Comparison of ENCODE assay signal across 9 mouse cellular contexts in the genomic region with DNA sequence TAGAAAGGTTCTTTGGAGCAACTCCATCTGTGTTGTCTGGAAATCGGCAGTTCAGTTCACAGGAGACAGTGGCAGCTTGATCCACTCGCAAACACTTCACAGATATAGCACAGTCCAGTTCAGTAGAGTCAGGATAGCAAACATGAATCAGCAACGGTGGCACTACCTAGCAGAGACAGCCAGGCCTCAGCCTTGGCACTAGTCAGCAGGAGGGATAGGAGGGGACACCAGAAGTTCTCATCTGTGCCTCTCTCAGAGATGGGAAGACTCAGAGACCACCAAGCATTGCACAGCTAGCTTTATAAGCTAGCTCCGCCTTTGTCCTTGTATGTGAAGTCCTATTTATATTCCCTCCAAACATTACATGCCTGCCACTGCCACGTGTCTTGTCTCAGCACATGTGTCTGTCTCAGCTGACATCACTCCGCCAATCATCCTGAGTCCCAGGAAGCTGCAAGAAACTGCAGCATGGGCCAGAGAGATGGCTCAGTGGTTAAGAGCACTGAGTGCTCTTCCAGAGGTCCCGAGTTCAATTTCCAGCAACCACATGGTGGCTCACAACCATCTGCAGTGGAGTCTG. TPM values are rescaled to one million over a fixed set of nuclear protein-coding genes. Genes with fewer than 3 reads are reported as not detected.
A peak's percentile ranks its signal among the peaks of the same experiment; 100 is the strongest.
DNase-seq lines count a peak whose midpoint lies in the region; ATAC-seq and TF ChIP-seq lines count a peak whose summit lies in the region.
"Had no signal": no experiment of that assay in that cellular context is flagged by ENCODE, and none has a peak within 500 bp of the region (broad histone marks: within the 10 kb centered on the region; RNA-seq: fewer than 3 reads in every experiment).

No protein-coding gene starts in this region.

- peaks cover 38% of the 10 kb centered on the region for H3K27me3 ChIP-seq in heart, embryonic 13.5 days (replicated peaks)
- peaks cover 24% of the 10 kb centered on the region for H3K27me3 ChIP-seq in embryonic facial prominence, embryonic 10.5 days (replicated peaks; ENCODE audit: low read depth, poor library complexity, severe bottlenecking)
- H3K27me3 ChIP-seq in hindbrain, postnatal 0 days (ENCODE audit: insufficient read depth, low read length): no peaks in the 10 kb centered on the region
- no peaks in the 10 kb centered on the region for H3K27me3 ChIP-seq in midbrain, embryonic 15.5 days (replicated peaks)

- peak; percentile 21; the same call in 1 of the 2 replicates for TF ChIP-seq CTCF in hindbrain, postnatal 0 days (IDR thresholded peaks at IDR 0.05; ENCODE audit: low read depth)

- no peak for DNase-seq in heart, adult 8-10 months (ENCODE audit: low spot score)
- DNase-seq in embryonic facial prominence, embryonic 10.5 days (ENCODE audit: low spot score): no peak
- DNase-seq in hindbrain, postnatal 0 days (ENCODE audit: low spot score): no peak
- no peak for DNase-seq in cerebellum, adult 18-20 months
- DNase-seq in layer of hippocampus, adult 11-12 months (ENCODE audit: low spot score): no peak
- DNase-seq in frontal cortex, adult 2 months (ENCODE audit: extremely low spot score in 1 of 2, low spot score in 1 of 2): no peak
- DNase-seq: cerebellum, postnatal 25 days had no signal

- H3K4me1 ChIP-seq in heart, embryonic 13.5 days: peaks cover 27% of the 10 kb centered on the region
- peaks cover 36% of the 10 kb centered on the region for H3K4me1 ChIP-seq in embryonic facial prominence, embryonic 10.5 days
- no peaks in the 10 kb centered on the region for H3K4me1 ChIP-seq in hindbrain, postnatal 0 days (ENCODE audit: insufficient read depth, low read length)
- H3K4me1 ChIP-seq in midbrain, embryonic 15.5 days: peaks cover 30% of the 10 kb centered on the region

- H3K9me3 ChIP-seq in heart, embryonic 13.5 days: no peaks in the 10 kb centered on the region
- H3K9me3 ChIP-seq in embryonic facial prominence, embryonic 10.5 days: no peaks in the 10 kb centered on the region
- no peaks in the 10 kb centered on the region for H3K9me3 ChIP-seq in hindbrain, postnatal 0 days (ENCODE audit: low read length)
- H3K9me3 ChIP-seq in midbrain, embryonic 15.5 days: no peaks in the 10 kb centered on the region

- H3K27ac ChIP-seq in heart, embryonic 13.5 days (replicated peaks): peak overlapping the region; percentile 73
- H3K27ac ChIP-seq in embryonic facial prominence, embryonic 10.5 days (replicated peaks): peak overlapping the region; percentile 54; the same call in 1 of the 2 replicates
- H3K27ac ChIP-seq in hindbrain, postnatal 0 days: no peak overlapping the region
- 0 out of 2 replicates have a peak overlapping the region, but pooled peaks have one; percentile 25 for H3K27ac ChIP-seq in midbrain, embryonic 15.5 days

- peak overlapping the region; percentile 45 for H3K4me3 ChIP-seq in heart, embryonic 13.5 days
- H3K4me3 ChIP-seq in embryonic facial prominence, embryonic 10.5 days: peak overlapping the region; percentile 50
- peak overlapping the region; percentile 10; the same call in 1 of the 2 replicates for H3K4me3 ChIP-seq in hindbrain, postnatal 0 days (ENCODE audit: low read length)
- H3K4me3 ChIP-seq in midbrain, embryonic 15.5 days: peak overlapping the region; percentile 26

- peak overlapping the region; percentile 64 for H3K4me2 ChIP-seq in heart, embryonic 13.5 days
- peak overlapping the region; percentile 34; the same call in 1 of the 2 replicates for H3K4me2 ChIP-seq in hindbrain, postnatal 0 days (ENCODE audit: low read depth, low read length)
- H3K4me2 ChIP-seq in midbrain, embryonic 15.5 days: peak overlapping the region; percentile 40

- 68% methylated on average over 7 of the region's 7 CpGs for WGBS in heart, embryonic 13.5 days
- WGBS in embryonic facial prominence, embryonic 10.5 days: 81% methylated on average over 7 of the region's 7 CpGs
- 67% methylated on average over 7 of the region's 7 CpGs for WGBS in hindbrain, postnatal 0 days
- WGBS in midbrain, embryonic 15.5 days: 68% methylated on average over 7 of the region's 7 CpGs

- peak overlapping the region; percentile 50 for H3K9ac ChIP-seq in heart, embryonic 13.5 days
- H3K9ac ChIP-seq in hindbrain, postnatal 0 days (replicated peaks; ENCODE audit: low read length): no peak overlapping the region
- no peak overlapping the region for H3K9ac ChIP-seq in midbrain, embryonic 15.5 days

- H3K36me3 ChIP-seq in heart, embryonic 13.5 days: no peaks in the 10 kb centered on the region
- H3K36me3 ChIP-seq in embryonic facial prominence, embryonic 10.5 days (replicated peaks): no peaks in the 10 kb centered on the region
- H3K36me3 ChIP-seq in hindbrain, postnatal 0 days (ENCODE audit: insufficient read depth, low read length): no peaks in the 10 kb centered on the region
- H3K36me3 ChIP-seq in midbrain, embryonic 15.5 days (replicated peaks): no peaks in the 10 kb centered on the region

- no peak for ATAC-seq in heart, embryonic 13.5 days (ENCODE audit: extremely low read depth, insufficient number of reproducible peaks, low FRiP score, low TSS enrichment)
- ATAC-seq in hindbrain, postnatal 0 days: no peak
- no peak for ATAC-seq in midbrain, embryonic 15.5 days (replicated peaks)

RNA-seq across cellular contexts. Expression of a gene that starts 1.9 kb away (rescaled TPM):
- 67.0 and 69.5 TPM in 2 replicates for polyA plus RNA-seq in heart, embryonic 13.5 days (2015; fragmentation: Nextera tagmentation; extraction: Ambion mirVana)
- total RNA-seq in heart, adult 8-10 months (2022): 100 to 1,000 TPM; 791 to 970 (median 864) TPM
- polyA plus RNA-seq in embryonic facial prominence, embryonic 10.5 days (2016; fragmentation: Nextera tagmentation; extraction: Ambion mirVana): 29.0 and 30.6 TPM in 2 replicates
- 288 and 303 TPM in 2 replicates for total RNA-seq in hindbrain, postnatal 0 days (2014; rRNA removed)
- polyA plus RNA-seq in hindbrain, postnatal 0 days (2015; fragmentation: Nextera tagmentation; extraction: Ambion mirVana): 143 and 144 TPM in 2 replicates
- 105 and 113 TPM in 2 replicates for polyA plus RNA-seq in midbrain, embryonic 15.5 days (2015; fragmentation: Nextera tagmentation; extraction: Ambion mirVana)
- 327 and 338 TPM in 2 replicates for polyA plus RNA-seq in frontal cortex, adult 2 months (2012; rRNA removed)

RNA-seq across cellular contexts. Expression of a gene that starts 23.5 kb away (rescaled TPM):
- 291 and 314 TPM in 2 replicates for polyA plus RNA-seq in heart, embryonic 13.5 days (2015; fragmentation: Nextera tagmentation; extraction: Ambion mirVana)
- 10 to 100 TPM; 63.3 to 65.5 (median 64.3) TPM for total RNA-seq in heart, adult 8-10 months (2022)
- polyA plus RNA-seq in embryonic facial prominence, embryonic 10.5 days (2016; fragmentation: Nextera tagmentation; extraction: Ambion mirVana): 273 and 284 TPM in 2 replicates
- 232 and 241 TPM in 2 replicates for total RNA-seq in hindbrain, postnatal 0 days (2014; rRNA removed)
- 216 and 218 TPM in 2 replicates for polyA plus RNA-seq in hindbrain, postnatal 0 days (2015; fragmentation: Nextera tagmentation; extraction: Ambion mirVana)
- polyA plus RNA-seq in midbrain, embryonic 15.5 days (2015; fragmentation: Nextera tagmentation; extraction: Ambion mirVana): 203 and 212 TPM in 2 replicates
- 89.8 and 93.1 TPM in 2 replicates for polyA plus RNA-seq in frontal cortex, adult 2 months (2012; rRNA removed)

RNA-seq across cellular contexts. Expression of a gene that starts 39.8 kb away (rescaled TPM):
- polyA plus RNA-seq in heart, embryonic 13.5 days (2015; fragmentation: Nextera tagmentation; extraction: Ambion mirVana): 13.5 and 14.3 TPM in 2 replicates
- total RNA-seq in heart, adult 8-10 months (2022): 1 to 10 TPM; 2.1 to 3.2 (median 2.8) TPM
- 3.3 and 4.8 TPM in 2 replicates for polyA plus RNA-seq in embryonic facial prominence, embryonic 10.5 days (2016; fragmentation: Nextera tagmentation; extraction: Ambion mirVana)
- 9.5 and 20.5 TPM in 2 replicates for total RNA-seq in hindbrain, postnatal 0 days (2014; rRNA removed)
- 12.1 and 15.1 TPM in 2 replicates for polyA plus RNA-seq in hindbrain, postnatal 0 days (2015; fragmentation: Nextera tagmentation; extraction: Ambion mirVana)
- 4.4 and 4.6 TPM in 2 replicates for polyA plus RNA-seq in midbrain, embryonic 15.5 days (2015; fragmentation: Nextera tagmentation; extraction: Ambion mirVana)
- 3.6 and 3.7 TPM in 2 replicates for polyA plus RNA-seq in frontal cortex, adult 2 months (2012; rRNA removed)
